Mouse (Mus musculus): Measurements from ENCODE around the gene Gm4869.
"Not testable (repeated sequence)": the region's sequence is repeated elsewhere in the genome, so short reads cannot be mapped to it uniquely, and the experiment has no call there.

Gm4869 gene

GRCm38 (mm10) chr5:140445345-140445744 lies at the start of gene Gm4869:
Gm4869 (plus strand) TSS chr5:140445645.
- DNase-seq (ENCODE audit: low read depth, low spot score) = no peak

DNA sequence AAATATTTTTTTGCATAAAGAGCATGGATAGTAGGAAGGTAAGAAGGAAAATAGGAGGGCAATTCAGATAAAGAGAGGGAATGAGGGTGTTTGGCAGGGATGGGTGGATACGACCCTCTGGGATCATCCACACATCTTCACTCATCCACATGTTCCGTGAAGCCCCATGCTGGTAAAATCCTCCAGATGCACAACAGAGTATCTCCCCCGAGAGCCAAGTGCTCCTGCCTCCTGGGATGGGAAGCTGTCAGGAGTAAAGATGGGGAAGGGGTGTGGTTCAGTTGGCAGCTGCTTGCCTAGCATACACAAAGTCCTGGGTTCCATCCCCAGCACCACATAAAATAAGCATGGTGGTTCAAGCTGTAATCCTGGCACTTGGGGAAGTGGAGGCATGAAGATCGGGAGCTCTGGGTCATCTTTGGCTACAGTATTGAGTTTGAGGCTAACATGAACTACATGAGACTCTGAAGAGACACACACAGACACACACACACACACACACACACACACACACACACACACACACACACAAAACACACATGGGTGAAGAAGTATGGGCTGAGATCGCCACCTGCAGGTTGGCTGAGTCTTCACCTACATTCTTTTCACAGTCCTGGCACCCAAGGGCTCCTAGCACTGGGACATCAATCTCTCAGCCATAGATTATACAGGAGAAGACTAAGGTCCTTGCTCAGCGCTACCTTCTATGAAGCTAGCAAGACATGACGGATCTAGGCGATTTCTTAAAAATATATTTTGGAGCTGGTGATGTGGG lies 49.1 kb upstream of the Gm4869 start:
- peak; percentile 66 for DNase-seq (ENCODE audit: low read depth, low spot score)

- no peak for DNase-seq (ENCODE audit: low read depth, low spot score)
Observed at GRCm38 (mm10) chr5:140402640-140403270, 42.7 kb upstream of the Gm4869 start.

- no peak for DNase-seq (ENCODE audit: low read depth, low spot score)
Observed at GRCm38 (mm10) chr5:140405126-140405525, 40.3 kb upstream of the Gm4869 start.

DNA sequence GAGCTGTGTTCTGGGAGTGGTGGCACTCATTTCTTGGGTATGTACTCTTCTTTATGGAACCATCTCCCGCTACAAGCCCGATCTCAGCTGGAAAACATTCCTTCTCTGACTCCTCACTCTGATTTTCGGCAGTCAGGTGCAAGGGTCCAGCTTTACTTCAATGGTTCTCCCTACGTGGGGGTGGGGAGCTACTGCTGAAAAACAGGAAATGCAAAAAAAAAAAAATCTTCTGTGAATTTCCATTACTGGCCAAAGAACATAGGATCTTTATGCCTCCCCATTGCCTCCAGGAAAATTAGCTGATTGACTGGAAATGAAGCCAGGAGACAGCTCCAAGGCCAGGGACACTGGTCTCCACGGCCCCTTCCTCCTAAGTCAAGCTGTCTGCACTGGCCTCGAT lies 38.8 kb upstream of the Gm4869 start:
- no peak for DNase-seq (ENCODE audit: low read depth, low spot score)

DNA sequence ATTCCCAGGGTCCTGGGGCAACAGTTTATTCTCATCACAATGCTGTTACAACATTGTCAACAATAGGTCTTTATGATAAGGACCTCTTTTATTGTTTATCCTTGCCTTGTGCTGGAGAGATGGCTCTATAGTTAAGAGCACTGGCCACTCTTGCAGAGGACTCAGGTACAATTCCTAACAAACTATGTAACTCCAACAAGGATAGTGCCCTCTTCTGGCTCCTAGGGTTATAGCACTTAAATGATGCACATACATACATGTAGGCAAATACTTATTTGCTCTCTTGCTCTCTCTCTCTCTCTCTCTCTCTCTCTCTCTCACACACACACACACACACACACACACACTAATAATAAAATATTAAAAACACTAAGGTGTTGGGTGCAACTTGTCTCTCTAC lies 36.6 kb upstream of the Gm4869 start:
- no peak for DNase-seq (ENCODE audit: low read depth, low spot score)

- DNase-seq (ENCODE audit: low read depth, low spot score) = peak; percentile 79
Observed at GRCm38 (mm10) chr5:140411339-140411738, 34.1 kb upstream of the Gm4869 start.

GRCm38 (mm10) chr5:140414647-140415046 lies 30.8 kb upstream of the Gm4869 start:
- DNase-seq (ENCODE audit: low read depth, low spot score) = no peak

DNA sequence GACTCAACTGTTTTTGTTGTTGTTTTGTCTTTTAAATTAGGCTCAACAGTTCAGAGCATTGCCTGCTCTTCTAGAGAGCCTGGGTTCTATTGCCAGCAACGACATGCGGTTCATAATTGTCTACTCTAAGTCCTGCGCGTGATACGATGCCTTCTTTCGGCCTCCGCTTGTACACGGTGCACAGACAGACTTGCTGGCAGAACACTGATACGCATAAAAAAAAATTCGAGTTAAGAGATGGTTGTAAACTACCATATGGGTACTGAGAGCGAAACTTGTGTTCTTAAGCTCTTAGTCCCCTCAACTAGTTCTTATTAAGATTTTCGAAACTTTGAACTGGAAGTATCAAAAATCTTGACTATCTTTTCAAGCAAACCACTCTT lies 27.3 kb upstream of the Gm4869 start:
- DNase-seq (ENCODE audit: low read depth, low spot score) = no peak

GRCm38 (mm10) chr5:140418489-140419441 lies 26.7 kb upstream of the Gm4869 start, which contains the start of gene Eif3b:
Eif3b (plus strand) TSS chr5:140419328.
- peak; percentile 95 for DNase-seq (ENCODE audit: low read depth, low spot score)

- peak; percentile 56 for DNase-seq (ENCODE audit: low read depth, low spot score)
Observed at GRCm38 (mm10) chr5:140419442-140420080, 25.9 kb upstream of the Gm4869 start.

- DNase-seq (ENCODE audit: low read depth, low spot score) = no peak
Observed at GRCm38 (mm10) chr5:140420616-140421015, 24.8 kb upstream of the Gm4869 start.

- no peak for DNase-seq (ENCODE audit: low read depth, low spot score)
Observed at GRCm38 (mm10) chr5:140425016-140425783, 20.2 kb upstream of the Gm4869 start.

DNA sequence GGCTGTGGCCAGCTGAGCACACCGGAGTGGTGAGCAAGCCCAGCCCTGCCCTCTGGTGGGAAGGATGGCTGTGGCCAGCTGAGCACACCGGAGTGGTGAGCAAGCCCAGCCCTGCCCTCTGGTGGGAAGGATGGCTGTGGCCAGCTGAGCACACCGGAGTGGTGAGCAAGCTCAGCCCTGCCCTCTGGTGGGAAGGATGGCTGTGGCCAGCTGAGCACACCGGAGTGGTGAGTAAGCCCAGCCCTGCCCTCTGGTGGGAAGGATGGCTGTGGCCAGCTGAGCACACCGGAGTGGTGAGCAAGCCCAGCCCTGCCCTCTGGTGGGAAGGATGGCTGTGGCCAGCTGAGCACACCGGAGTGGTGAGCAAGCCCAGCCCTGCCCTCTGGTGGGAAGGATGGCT lies 6.3 kb upstream of the Gm4869 start:
- peak; percentile 16 for DNase-seq (ENCODE audit: low read depth, low spot score)

DNA sequence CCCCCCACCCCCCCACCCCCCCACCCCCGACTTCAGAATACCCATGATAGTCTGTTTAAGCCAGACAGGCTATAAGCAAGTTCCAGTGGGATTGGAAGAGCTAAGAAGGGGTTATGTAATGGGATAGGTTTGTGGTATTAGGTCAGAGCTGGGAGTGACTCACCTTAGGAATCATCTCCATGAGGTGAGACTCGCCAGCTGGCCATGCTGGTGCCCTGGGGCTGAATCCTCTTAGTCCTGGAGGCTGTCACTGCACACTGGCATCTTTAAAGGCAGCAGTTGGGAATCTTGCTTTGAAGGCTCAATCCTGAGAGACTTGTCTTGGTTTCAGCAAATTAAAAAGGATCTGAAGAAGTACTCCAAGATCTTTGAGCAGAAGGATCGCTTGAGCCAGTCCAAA lies 4.0 kb upstream of the Gm4869 start:
- DNase-seq (ENCODE audit: low read depth, low spot score) = no peak

DNA sequence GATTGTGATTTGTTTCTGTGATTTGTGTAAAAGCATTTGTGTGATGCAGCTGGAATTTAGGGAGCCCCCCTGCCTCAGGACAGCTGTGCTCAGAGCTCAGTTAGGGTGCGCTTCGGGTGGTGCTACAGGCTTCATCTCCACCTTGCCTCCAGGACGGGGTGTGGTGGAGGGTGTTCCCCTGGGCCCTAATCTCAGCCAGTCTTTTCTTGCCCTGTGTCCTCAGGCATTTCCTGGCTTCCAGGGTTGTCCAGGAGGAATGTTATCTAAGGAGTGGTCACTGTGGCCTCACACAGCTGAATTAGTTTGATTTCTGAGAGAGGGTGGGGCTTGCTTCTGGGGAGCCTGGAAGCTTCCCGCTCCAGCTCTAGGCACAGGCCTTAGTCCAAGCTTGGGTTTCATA lies 1.4 kb upstream of the Gm4869 start:
- DNase-seq (ENCODE audit: low read depth, low spot score) = no peak

DNA sequence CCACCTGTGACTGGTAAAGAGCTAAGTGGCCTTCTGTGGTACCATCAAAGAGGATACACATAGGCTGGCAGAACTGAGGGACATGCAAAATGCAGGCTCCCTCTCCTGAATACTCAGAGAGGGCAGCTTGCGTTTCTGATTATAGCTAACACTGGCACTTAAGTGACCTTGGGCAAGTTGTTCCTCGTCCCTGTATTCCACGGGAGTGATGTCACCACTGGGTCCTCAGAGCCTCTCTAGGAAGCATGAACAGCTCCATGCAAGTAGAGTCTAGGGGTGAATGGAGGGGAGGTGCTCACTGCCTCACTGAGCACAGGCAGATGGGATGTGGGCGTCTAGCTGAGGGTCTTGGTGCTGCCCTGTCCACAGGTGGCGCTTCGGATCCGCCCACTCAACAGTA lies 609 bp downstream of the Gm4869 start:
- DNase-seq (ENCODE audit: low read depth, low spot score) = no peak

DNA sequence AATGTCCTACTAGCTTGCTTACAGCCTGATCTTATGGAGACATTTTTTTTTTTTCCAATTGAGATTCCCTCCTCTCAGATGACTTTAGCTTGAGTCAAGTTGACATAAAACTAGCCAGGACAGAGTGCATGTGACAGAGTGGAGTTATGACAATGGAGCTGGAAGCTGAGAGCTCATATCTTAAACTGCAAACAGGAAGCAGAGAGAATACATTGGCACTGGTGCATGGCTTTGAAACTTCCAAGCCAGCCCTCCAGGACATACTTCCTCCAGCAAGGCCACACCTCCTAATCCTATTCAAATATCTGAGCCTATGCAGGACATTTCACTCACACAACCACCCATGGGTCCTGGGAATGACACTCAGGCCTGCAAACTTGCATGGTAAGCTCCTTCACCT lies 9.0 kb downstream of the Gm4869 start:
- no peak for DNase-seq (ENCODE audit: low read depth, low spot score)

DNA sequence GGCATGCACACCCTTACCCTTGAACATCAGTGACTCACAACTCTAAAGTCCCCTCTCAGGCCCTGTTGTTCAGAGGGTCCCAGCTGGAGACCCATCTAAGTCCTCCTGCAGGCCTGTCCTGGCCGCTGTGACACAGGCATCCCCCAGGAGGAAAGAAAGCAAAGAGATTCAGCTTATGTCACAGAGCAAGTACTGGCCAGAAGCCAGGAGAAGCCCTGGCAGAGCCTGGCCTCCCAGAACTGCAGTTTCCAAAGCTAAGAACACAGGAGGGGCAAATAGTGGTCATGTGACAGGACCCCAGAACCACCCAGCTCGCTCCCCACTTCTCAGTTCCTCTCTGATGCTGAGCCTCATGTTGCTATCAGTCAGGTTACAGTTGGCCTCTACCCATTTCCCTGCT lies 10.0 kb downstream of the Gm4869 start:
- no peak for DNase-seq (ENCODE audit: low read depth, low spot score)

DNA sequence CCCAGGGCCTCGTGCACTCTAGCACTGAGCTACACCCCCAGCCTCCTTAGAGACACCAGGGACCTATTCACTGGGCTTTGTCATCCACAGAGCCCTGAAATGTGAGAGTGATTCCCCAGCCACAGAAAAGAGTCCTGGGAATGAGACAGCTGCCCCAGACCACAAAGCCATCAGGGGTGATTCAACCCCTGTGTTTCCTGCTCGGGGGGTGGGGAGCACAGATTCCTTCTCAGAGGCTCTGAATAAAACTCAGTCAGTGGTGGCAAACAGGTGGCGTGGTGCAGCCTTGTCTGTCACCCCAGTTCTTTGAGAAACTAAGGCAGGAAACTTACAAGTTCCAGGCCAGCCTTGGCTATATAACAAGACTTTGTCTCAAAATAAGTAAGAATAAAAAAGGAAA lies 16.0 kb downstream of the Gm4869 start:
- DNase-seq (ENCODE audit: low read depth, low spot score) = no peak

DNA sequence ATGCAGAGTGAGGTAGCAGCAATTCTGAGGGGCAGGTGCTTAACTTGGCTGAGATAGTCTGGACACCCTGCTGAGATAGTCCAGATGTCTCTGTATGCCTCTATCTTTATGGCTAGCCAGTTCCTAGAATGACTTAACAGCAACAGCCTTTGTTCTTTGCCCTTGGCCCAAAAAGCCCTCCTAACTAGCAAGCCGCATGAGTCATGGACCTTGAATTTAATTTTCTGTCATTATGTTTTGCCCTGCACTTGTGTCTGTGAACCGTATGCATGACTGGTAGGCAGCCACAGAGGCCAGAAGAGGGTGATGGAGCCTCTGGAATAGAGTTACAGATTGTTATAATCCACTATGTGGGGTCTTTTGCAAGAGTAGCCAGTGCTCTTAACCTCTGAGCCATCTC lies 17.7 kb downstream of the Gm4869 start:
- DNase-seq (ENCODE audit: low read depth, low spot score) = not testable (repeated sequence)
